14 mouse cellular contexts compared by ENCODE assay signal in the genomic region with DNA sequence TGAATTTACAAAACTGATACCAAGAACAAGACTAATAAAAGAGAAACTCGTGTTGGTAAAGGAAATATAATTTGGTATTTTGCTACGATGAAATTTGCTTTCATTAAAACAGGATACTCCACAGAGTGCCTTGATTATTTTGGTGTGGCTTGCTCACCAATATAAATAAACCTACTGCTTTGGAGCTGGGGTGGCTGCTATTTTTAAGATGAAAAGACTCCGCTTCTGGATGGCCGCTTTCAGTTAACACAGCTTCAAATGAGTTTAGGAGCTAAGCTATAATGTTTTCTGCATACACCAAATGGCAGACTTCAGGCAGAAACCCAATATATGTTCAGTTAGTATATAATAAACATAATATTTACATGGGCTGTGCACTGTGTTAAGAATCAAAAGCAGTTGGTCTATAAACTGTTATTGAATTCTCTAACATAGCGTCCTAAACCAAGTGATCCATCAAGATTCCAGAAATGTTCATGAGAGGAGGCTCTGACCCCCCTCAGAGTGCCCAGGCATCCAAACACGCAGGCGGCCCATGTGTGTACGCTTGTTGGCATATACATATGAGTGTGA.
"Had no signal": no experiment of that assay in that cellular context is flagged by ENCODE, and none has a peak within 500 bp of the region (broad histone marks: within the 10 kb centered on the region; RNA-seq: fewer than 3 reads in every experiment).

No protein-coding gene starts in this region.

- H3K36me3 ChIP-seq: liver, embryonic 13.5 days; midbrain, embryonic 12.5 days; midbrain, embryonic 15.5 days; neural tube, embryonic 13.5 days; stomach, embryonic 15.5 days had no signal

- H3K27me3 ChIP-seq: liver, embryonic 13.5 days; midbrain, embryonic 12.5 days; midbrain, embryonic 15.5 days; neural tube, embryonic 13.5 days; stomach, embryonic 15.5 days had no signal

- H3K4me3 ChIP-seq: liver, embryonic 13.5 days; midbrain, embryonic 12.5 days; midbrain, embryonic 15.5 days; myocyte; neural tube, embryonic 13.5 days; stomach, embryonic 15.5 days had no signal

- H3K9me3 ChIP-seq: liver, embryonic 13.5 days; midbrain, embryonic 12.5 days; midbrain, embryonic 15.5 days; neural tube, embryonic 13.5 days; stomach, embryonic 15.5 days had no signal

- H3K9ac ChIP-seq: liver, embryonic 13.5 days; midbrain, embryonic 12.5 days; midbrain, embryonic 15.5 days; neural tube, embryonic 13.5 days; stomach, embryonic 15.5 days had no signal

- DNase-seq: kidney, adult 2 months; kidney, postnatal 25 days; liver, embryonic 13.5 days; lung, postnatal 10 days; lung, postnatal 36 days; retina, postnatal 1 day; thymus, postnatal 36 days had no signal

- H3K4me2 ChIP-seq: liver, embryonic 13.5 days; midbrain, embryonic 12.5 days; midbrain, embryonic 15.5 days; neural tube, embryonic 13.5 days; stomach, embryonic 15.5 days had no signal

- H3K4me1 ChIP-seq: liver, embryonic 13.5 days; midbrain, embryonic 12.5 days; midbrain, embryonic 15.5 days; neural tube, embryonic 13.5 days; stomach, embryonic 15.5 days had no signal

- H3K27ac ChIP-seq: kidney, postnatal 0 days; liver, embryonic 13.5 days; midbrain, embryonic 12.5 days; midbrain, embryonic 15.5 days; neural tube, embryonic 13.5 days; stomach, embryonic 15.5 days had no signal

- ATAC-seq: intestine, postnatal 0 days; midbrain, embryonic 15.5 days had no signal
